Mouse (Mus musculus): ENCODE results near the gene Cd79b.

Cd79b gene

GRCm38 (mm10) chr11:106274374-106274773 lies 40.2 kb downstream of the Cd79b start:
- no peak for DNase-seq (ENCODE audit: low read depth, low spot score)

- DNase-seq (ENCODE audit: low read depth, low spot score) = no peak
Observed at GRCm38 (mm10) chr11:106273811-106274210, 40.8 kb downstream of the Cd79b start.

- DNase-seq (ENCODE audit: low read depth, low spot score) = no peak
Observed at GRCm38 (mm10) chr11:106273311-106273684, 41.3 kb downstream of the Cd79b start.

- DNase-seq (ENCODE audit: low read depth, low spot score) = peak; percentile 99
Observed at GRCm38 (mm10) chr11:106272644-106273310, 41.8 kb downstream of the Cd79b start, which contains the start of gene Smarcd2. TSS of gene Smarcd2 (minus strand) at chr11:106272972.

- peak; percentile 51 for DNase-seq (ENCODE audit: low read depth, low spot score)
Observed at GRCm38 (mm10) chr11:106271794-106272643, 42.5 kb downstream of the Cd79b start.

GRCm38 (mm10) chr11:106271131-106271793 lies 43.3 kb downstream of the Cd79b start:
- peak; percentile 81 for DNase-seq (ENCODE audit: low read depth, low spot score)

GRCm38 (mm10) chr11:106269060-106269431 lies 45.5 kb downstream of the Cd79b start:
- DNase-seq (ENCODE audit: low read depth, low spot score) = peak; percentile 72

- DNase-seq (ENCODE audit: low read depth, low spot score) = peak; percentile 95
Observed at GRCm38 (mm10) chr11:106268326-106269059, 46.1 kb downstream of the Cd79b start.

GRCm38 (mm10) chr11:106267871-106268270 lies 46.7 kb downstream of the Cd79b start:
- peak; percentile 89 for DNase-seq (ENCODE audit: low read depth, low spot score)

GRCm38 (mm10) chr11:106267311-106267852 lies 47.2 kb downstream of the Cd79b start:
- DNase-seq (ENCODE audit: low read depth, low spot score) = peak; percentile 95

GRCm38 (mm10) chr11:106266431-106266830 lies 48.1 kb downstream of the Cd79b start:
- no peak for DNase-seq (ENCODE audit: low read depth, low spot score)

GRCm38 (mm10) chr11:106265570-106265969 lies 49.0 kb downstream of the Cd79b start:
- peak; percentile 44 for DNase-seq (ENCODE audit: low read depth, low spot score)

- no peak for DNase-seq (ENCODE audit: low read depth, low spot score)
Observed at GRCm38 (mm10) chr11:106264988-106265387, 49.6 kb downstream of the Cd79b start.

- DNase-seq (ENCODE audit: low read depth, low spot score) = peak; percentile 44
Observed at GRCm38 (mm10) chr11:106263963-106264362, 50.6 kb downstream of the Cd79b start.
